Mouse (Mus musculus): Measurements from ENCODE around the gene Gm8439. TPM values are rescaled to one million over a fixed set of nuclear protein-coding genes. Genes with fewer than 3 reads are reported as not detected.

Gm8439 gene
- total RNA-seq, 2 experiments from 2014 or later = not detected

DNA sequence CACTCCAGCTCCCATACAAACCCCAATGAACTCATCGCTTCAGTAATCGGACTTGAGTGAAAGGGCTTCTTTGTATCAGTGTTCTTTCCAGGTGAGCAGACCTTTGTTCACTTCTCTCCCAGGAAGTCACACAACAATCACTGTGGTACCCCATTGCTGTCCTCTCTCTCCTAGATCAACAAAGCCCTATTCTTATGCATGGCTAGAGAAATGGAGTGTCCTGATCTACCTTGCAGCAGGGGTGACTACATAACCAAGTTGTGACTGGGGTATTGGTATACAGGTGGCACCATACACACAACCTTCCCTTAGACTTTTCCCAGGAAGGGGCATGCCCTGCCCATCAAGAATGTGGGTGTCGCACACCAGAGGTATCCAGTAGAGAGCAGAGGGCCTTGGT is 22.5 kb downstream of the Gm8439 start:
- ATAC-seq (replicated peaks; ENCODE audit: low FRiP score, poor library complexity, severe bottlenecking) = no peak

DNA sequence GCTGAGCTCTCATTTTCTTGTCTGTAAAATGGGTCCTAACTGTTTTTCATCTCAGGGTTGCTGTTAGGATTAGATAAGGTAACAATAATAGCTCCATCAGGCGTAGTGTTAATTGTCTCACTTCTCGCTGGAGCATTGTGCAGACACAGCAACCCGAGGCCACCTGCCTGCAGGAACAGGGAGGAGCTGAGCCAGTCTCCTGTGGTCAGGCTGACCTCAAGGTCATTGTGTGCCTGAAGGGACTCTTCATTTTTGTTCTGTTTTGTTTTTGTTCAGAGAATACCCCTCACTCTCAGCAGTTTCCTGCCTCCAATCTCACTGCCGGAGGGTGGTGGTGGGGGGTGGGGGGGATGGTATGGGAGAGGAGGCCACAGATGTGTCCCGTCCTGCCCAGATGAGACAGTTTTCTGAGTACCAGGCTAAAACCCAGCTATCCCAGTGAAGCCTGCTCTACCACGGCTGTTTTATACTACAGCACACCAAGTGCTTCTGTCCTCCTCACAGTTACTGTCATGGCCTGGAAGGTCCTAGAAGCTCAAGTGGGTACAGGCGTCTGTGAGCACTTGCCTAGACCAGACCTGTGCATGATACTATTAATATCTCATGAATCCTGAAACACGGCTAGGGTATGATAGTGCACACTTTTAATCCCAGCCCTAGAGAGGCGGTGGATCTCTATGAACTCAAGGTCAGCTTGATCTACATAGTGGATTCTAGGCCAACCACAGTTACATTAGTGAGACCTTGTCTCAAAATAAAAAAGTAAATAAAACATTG is 23.9 kb downstream of the Gm8439 start:
- no peak for ATAC-seq (replicated peaks; ENCODE audit: low FRiP score, poor library complexity, severe bottlenecking)

DNA sequence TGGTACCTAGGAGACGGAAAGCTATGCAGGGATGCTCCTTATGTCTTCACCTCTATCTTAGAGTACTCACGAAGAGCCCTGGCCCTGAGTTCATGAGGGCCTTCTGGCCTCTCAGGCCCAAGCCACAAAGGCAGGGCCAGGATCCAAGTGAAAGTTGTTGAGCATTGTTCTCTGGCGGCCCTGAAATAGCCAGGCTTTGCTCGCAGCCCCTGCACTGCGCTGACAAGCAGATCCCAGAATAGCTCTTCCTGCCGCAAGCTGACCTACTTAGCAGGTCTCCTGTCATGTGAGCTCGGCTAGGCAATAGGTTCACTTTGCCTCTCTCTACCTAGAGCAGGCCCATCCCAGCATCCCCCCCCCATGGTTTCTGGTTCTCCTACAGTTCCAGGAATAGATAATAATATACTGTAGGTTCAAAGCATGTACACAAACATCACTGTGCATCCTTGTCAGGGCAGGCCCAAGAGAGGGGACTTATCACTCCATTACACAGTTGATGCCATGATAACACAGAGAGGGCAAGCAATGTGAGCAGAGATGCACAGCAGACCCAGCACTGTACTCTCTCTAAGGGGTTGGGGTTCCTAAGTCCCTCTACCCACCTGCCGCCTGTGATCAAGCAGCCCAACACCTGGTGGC is 25.3 kb downstream of the Gm8439 start:
- no peak for ATAC-seq (replicated peaks; ENCODE audit: low FRiP score, poor library complexity, severe bottlenecking)

DNA sequence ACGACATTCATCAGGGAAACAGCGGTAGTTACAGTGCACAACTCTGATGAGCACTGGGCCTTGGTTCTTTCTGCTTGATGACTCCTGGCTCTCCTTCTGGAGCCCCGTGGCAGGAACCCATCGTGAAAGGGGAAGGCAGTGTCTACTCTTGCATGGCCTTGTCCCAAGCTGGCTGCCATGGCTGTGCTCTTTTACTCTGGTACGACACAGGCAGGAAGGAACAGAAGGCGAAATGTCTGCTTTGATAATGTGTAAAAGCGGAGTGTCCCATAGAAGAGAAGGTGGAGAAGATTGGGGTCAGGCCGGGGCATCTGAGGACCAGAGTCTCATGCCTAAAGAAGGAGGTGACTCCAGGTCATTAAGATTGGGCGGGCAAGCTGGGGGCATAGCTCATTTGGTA is 26.1 kb downstream of the Gm8439 start:
- no peak for ATAC-seq (replicated peaks; ENCODE audit: low FRiP score, poor library complexity, severe bottlenecking)

DNA sequence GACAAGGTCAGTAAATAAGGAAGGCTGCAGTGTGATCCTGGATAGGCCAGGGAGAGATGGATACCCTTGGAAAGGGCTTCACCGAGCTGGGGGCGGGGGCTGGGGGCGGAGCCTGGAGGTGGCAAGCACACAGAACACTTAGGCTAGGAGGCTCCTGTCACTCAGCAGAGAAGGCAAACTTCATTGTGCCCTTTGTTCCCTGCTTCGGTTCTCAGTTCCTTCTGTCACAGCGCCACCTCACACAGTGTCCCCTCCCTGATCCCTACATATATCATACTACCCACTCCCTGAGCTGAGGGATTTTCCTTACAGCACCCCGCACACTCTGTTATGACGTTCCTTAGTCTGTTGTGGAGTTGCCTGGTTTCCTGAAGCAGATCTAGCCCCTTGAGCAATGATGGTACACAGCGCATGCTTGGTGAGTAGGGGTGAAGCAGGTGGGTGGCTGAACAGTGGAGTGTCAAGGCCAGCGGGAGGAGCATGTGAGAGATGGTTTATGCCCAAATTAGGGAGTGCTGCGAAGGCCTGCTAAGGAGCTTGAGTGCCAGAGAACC is 27.1 kb downstream of the Gm8439 start:
- no peak for ATAC-seq (replicated peaks; ENCODE audit: low FRiP score, poor library complexity, severe bottlenecking)

DNA sequence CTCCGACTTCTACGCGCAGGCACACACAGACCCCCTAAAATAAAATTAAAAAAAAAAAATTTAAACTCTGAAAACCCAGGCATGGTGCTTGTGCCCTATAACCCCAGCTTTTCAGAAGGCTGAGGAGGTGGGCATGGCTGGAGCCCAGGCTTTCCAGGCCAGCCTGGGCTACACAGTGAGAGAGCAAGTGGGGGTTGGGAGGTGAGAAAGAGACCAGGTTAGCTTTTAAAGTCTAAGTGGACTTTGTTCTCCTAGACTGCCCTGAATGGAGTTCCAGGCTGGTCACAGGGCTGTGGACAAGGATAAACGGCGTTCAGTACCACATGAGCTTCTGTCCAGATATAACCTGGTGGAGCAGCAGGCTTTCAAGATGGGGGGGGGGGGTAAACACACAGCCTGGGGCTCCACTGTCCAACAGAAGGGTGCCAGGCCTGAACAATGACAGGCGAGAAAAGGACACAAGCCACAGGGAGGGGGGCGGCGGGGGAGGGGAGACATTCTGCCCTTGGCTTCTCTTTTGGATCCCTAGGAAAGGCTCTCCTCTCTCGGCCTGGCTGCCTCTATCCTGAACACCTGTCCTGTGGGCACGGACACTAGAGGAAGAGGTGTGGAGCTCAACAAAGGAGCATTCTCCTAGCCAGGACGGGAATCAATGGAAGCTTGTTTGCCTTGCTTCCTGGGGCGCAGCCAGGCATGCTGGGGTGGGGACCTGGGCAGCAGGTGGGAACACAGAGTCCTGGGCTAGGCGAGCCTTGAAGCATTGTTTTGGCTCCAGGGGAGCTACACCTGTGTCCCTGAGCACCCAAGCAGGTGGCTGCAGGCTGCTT is 27.9 kb downstream of the Gm8439 start:
- no peak for ATAC-seq (replicated peaks; ENCODE audit: low FRiP score, poor library complexity, severe bottlenecking)

DNA sequence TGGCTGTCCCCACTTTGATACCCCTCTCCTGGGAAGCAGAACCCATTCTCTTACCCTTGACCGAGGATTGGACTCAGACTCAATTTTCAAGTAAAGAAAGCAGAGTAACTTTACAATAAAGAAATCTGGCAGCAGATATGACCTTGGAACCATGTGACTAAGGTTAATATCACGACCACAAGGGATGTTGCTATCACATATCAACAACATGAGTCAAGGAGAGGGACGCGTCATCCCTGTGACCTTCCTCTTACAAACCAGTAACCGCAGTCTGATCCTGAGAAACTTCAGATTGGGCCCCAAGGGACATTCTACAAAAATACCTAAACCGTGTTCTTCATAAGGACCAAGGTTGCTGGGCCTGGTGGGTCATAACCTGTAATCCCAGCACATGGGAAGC is 39.2 kb downstream of the Gm8439 start:
- no peak for ATAC-seq (replicated peaks; ENCODE audit: low FRiP score, poor library complexity, severe bottlenecking)

DNA sequence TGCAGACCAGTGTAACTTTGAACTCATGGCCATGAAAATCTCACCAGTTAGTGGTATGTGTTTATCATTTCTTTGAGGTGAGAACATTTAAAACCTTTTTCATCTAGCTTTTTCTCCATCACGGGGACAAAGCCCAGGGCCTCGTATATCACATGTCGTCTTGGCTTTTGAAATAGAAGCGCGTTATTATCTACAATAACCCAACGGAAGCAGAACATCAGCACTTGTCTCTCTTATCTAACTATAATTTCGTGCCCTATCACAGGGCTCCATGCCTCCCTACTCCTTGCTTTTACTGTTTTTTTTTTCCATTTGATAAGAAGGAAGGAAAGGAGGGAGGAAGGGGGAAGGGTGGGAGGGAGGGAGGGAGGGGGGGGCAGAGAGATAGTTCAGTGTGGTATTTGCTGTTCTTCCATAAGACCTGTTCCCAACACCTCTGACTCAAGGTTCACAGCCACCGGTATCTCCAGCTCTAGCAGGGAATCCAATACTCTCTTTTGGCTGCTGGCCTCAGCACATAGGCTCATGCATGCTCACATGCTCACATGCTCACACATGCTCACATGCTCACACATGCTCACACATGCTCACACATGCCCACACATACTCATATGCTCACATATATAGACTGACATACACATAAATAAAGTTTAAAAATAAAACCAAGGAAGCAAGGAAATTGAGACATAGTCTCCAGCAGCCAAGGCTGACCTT is 41.8 kb downstream of the Gm8439 start:
- no peak for ATAC-seq (replicated peaks; ENCODE audit: low FRiP score, poor library complexity, severe bottlenecking)

DNA sequence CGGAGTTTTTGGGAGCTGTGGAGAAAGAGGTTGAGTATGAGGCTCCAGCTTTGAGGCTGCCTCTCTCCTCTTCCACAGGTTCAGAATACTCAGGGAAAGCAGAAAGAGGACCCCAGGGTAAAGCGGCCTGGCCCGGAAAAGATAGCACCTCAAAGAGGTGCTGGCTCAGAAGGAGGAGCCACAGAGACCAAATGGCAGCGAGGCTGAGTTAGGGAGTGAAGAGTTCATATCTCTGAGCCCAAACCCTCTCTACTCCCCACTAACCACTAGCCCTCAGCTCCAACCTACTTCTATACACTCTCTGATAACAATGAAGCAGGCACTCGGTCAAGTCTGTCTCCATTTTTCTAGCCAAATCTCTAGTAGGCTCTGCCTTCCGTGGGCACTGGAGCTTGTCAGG is 43.3 kb downstream of the Gm8439 start:
- peak; percentile 84 for ATAC-seq (replicated peaks; ENCODE audit: low FRiP score, poor library complexity, severe bottlenecking)

DNA sequence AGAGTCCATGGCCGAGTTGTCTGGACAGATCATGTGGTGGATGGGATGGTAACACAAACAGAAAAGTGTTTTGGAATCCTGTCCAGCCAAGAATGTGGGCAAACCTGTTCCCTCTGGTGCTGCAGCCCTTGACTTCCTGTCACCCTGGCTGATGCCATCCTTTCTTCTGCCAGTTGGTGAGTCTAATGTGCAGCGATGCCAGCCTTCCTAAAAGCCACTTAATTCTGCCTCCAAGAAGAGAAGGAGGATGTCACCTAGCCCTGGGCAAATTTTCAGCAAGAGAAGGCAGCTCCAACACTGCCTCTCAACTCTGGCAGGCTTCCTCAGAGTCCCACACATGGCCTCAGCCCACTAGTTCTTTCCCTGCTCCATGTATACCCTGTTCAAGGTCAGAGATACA is 46.8 kb downstream of the Gm8439 start:
- no peak for ATAC-seq (replicated peaks; ENCODE audit: low FRiP score, poor library complexity, severe bottlenecking)

DNA sequence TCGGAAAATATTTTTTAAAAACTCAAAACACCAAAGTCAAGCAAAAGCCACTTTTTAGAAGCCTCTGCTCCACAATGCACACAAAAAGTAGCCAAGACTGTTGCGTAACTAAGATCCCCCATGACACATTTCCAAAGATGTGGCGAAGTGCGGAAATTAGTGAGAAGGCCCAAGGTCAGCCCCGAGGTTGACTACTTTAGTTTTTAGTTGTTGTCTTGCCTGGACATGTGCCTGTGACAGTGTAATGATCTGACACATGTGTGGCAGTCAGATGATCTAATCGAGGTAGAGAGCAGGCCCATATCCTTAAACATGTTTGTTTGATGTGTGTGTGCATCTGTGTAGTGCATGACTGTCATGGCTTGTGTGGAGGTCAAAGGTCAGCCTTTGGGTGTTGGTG is 53.4 kb downstream of the Gm8439 start:
- no peak for ATAC-seq (replicated peaks; ENCODE audit: low FRiP score, poor library complexity, severe bottlenecking)

DNA sequence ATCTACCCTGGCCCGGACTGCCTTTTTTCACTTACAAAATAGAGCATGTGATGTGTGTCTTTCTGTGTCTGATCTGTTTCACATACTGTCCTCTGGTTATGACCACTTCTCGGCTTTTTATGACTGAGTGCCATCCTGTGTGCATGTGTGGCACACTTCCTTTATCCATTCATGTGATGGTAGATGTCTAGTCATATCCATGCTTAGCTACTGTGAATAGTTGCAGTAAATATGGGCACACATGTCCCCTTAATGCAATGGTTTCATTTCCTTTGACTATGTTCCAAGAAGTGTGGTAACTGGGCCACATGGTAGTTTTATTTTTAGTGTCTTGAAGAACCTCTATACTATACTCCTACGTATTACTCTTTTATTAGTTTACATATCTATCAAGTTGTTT is 55.4 kb downstream of the Gm8439 start:
- ATAC-seq (replicated peaks; ENCODE audit: low FRiP score, poor library complexity, severe bottlenecking) = no peak

DNA sequence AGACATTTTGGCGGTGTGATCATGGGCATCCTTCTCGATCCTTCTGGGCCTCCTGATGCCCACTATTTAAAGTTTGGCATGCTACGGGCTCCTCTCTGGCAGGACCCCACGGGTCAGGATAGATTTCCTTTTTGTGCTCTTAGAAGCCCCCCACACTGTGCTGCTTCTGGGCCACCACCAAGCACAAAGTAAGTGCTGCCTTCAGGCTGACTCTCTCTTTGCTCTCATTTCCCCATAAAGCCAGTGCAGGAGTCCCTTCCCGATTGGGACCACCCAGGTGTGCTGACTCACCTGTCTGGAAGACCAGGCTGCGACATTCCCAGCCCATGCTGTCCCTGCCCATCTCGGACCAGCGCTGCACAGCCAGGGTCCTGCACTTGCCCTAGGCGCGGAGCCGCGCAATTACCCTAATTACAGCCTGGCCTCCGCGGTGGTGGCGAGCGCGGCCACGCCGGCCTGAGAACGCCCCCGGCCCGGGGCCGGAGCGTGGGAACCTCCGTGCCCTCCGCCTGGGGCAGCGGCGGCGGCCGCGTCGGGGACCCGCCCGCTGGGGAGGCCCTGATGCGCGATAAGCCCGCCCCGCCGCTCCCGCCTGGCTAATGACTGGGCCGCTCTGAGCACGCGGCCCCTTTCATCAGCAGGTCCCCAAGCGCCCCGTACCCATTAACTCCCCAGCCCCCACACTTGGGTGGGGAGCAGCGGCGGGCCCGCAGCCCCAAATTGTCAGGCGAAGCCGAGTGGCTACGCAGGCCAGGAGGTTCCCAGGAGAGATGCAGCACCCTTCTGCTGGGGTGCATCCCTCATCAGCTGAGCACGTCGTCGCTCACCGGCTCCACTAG is 61.0 kb downstream of the Gm8439 start:
- peak; percentile 52; the same call in 1 of the 2 replicates for ATAC-seq (replicated peaks; ENCODE audit: low FRiP score, poor library complexity, severe bottlenecking)

DNA sequence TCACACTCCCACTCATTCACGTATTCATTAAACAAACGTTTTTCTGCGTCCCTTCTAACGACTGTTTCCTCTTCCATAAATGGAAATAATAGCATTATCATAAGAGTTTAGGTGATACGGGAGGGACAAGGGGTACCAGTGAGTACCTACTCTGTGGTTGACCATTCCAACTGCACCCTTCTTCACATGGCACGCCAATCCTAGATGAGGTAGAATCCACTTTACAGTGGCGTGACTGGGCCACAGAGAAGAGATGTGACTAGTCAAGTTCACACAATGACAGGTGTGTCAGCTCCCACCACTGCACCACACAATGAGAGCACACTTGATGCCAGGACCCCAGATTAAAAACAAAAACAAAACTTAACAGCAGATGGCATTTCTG is 61.7 kb downstream of the Gm8439 start:
- no peak for ATAC-seq (replicated peaks; ENCODE audit: low FRiP score, poor library complexity, severe bottlenecking)

DNA sequence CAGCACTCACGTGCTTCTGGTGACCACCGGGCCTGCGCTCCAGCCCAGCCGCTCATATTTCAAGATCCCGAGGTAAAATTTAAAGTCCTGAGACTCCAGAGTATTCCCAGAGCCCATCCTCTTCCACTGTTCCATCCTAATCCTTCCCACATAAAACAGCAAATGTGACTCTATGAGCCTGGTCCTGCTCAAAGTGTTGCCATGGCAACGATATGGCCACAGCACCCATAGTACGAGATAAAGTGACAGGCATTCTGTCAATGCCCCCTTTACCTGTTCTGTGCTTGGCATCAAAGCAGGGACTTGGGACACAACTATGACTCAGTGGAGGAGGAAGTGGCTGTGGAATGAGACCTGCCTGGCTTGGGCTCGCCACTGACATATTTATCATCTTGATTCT is 67.4 kb downstream of the Gm8439 start:
- no peak for ATAC-seq (replicated peaks; ENCODE audit: low FRiP score, poor library complexity, severe bottlenecking)
